Mouse (Mus musculus): ENCODE measurements at regions not wholly inside any gene's neighbourhood (a gene's known extent, or its start where the extent isn't known, plus 50 kb on each side); places are given as distances from the start of the nearest gene placed in this dataset.
"Not testable (repeated sequence)": the region's sequence is repeated elsewhere in the genome, so short reads cannot be mapped to it uniquely, and the experiment has no call there.

GRCm38 (mm10) chr4:10707016-10707657 lies 167.2 kb upstream of the 2610301B20Rik start:
- Histone ChIP-seq H3K27ac (ENCODE audit: insufficient read depth, low read depth, low read length) (no peak overlapping the region), H3K4me1 (ENCODE audit: control insufficient read depth, insufficient read depth, low read length) (no peaks in the 10 kb centered on the region), H3K4me3 (ENCODE audit: insufficient read depth, low read length) (no peak overlapping the region)
- TF ChIP-seq CTCF (IDR thresholded peaks at IDR 0.05; ENCODE audit: low read depth, low read length), result no peak
- TF ChIP-seq POLR2A (IDR thresholded peaks at IDR 0.05; ENCODE audit: borderline replicate concordance, low read depth, low read length), result no peak

DNA sequence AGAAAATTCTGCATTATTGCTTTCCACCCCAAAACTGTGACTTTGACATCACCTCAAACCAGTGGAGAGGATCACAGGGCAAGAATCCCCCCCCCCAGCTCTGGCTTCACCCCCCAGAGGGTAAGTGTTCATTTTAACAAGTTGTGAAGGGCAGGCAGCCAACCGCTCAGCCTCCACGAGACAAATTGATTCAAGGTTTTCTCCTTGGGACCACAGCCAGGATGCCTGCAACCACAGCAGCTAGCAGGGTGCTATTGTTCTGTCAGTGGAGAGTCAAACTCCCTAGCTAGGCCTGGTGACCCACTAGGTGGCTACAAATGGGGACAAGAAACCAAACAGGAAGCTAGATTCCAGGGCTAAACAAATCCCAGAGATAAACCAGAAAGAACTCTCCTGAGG lies 166.6 kb upstream of the 2610301B20Rik start:
- Histone ChIP-seq H3K4me1 (ENCODE audit: control insufficient read depth, insufficient read depth, low read length) (no peaks in the 10 kb centered on the region), H3K27ac (ENCODE audit: insufficient read depth, low read depth, low read length) (no peak overlapping the region), H3K4me3 (ENCODE audit: insufficient read depth, low read length) (no peak overlapping the region)
- TF ChIP-seq CTCF (IDR thresholded peaks at IDR 0.05; ENCODE audit: low read depth, low read length) (no peak), POLR2A (IDR thresholded peaks at IDR 0.05; ENCODE audit: borderline replicate concordance, low read depth, low read length) (no peak)

- H3K4me1 ChIP-seq (ENCODE audit: control insufficient read depth, insufficient read depth, low read length), result no peaks in the 10 kb centered on the region
- TF ChIP-seq CTCF (IDR thresholded peaks at IDR 0.05; ENCODE audit: low read depth, low read length) (no peak), POLR2A (IDR thresholded peaks at IDR 0.05; ENCODE audit: borderline replicate concordance, low read depth, low read length) (no peak)
- H3K4me3 ChIP-seq (ENCODE audit: insufficient read depth, low read length), result no peak overlapping the region
- H3K27ac ChIP-seq (ENCODE audit: insufficient read depth, low read depth, low read length), result no peak overlapping the region
Measured at GRCm38 (mm10) chr4:10711939-10712533, 162.3 kb upstream of the 2610301B20Rik start.

DNA sequence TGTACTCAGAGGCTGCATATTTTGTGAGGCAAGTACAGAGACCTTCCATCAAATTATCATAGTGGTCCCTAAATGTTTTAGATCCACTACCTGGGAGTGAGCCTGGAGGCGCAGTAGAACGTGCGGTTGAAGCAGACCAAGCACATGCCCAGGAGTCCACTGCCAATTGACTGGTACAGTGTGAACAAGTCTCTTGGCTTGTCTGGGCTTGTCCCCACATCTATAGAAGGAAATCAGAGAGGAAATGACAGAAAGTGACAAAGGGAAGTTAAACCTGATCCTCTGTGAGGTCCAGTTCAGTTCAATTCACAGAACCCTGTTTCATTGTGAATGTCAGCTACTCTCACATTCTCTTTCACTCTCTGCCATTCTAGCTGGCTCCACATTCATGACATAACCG lies 151.0 kb upstream of the 2610301B20Rik start:
- H3K4me3 ChIP-seq (ENCODE audit: insufficient read depth, low read length), result no peak overlapping the region
- peak overlapping the region; percentile 28; the same call in 1 of the 2 replicates for H3K27ac ChIP-seq (ENCODE audit: insufficient read depth, low read depth, low read length)
- TF ChIP-seq POLR2A (IDR thresholded peaks at IDR 0.05; ENCODE audit: borderline replicate concordance, low read depth, low read length) (no peak), CTCF (IDR thresholded peaks at IDR 0.05; ENCODE audit: low read depth, low read length) (no peak)
- peaks cover 5% of the 10 kb centered on the region; the same call in 1 of the 2 replicates for H3K4me1 ChIP-seq (ENCODE audit: control insufficient read depth, insufficient read depth, low read length)

- Histone ChIP-seq H3K27ac (ENCODE audit: insufficient read depth, low read depth, low read length) (no peak overlapping the region), H3K4me1 (ENCODE audit: control insufficient read depth, insufficient read depth, low read length) (peaks cover 5% of the 10 kb centered on the region; the same call in 1 of the 2 replicates), H3K4me3 (ENCODE audit: insufficient read depth, low read length) (no peak overlapping the region)
- no peak for TF ChIP-seq POLR2A (IDR thresholded peaks at IDR 0.05; ENCODE audit: borderline replicate concordance, low read depth, low read length)
- TF ChIP-seq CTCF (IDR thresholded peaks at IDR 0.05; ENCODE audit: low read depth, low read length), result no peak
Measured at GRCm38 (mm10) chr4:10727894-10728293, 146.4 kb upstream of the 2610301B20Rik start.

- Histone ChIP-seq H3K4me1 (ENCODE audit: control insufficient read depth, insufficient read depth, low read length) (no peaks in the 10 kb centered on the region), H3K4me3 (ENCODE audit: insufficient read depth, low read length) (no peak overlapping the region), H3K27ac (ENCODE audit: insufficient read depth, low read depth, low read length) (no peak overlapping the region)
- no peak for TF ChIP-seq POLR2A (IDR thresholded peaks at IDR 0.05; ENCODE audit: borderline replicate concordance, low read depth, low read length)
- TF ChIP-seq CTCF (IDR thresholded peaks at IDR 0.05; ENCODE audit: low read depth, low read length), result no peak
Measured at GRCm38 (mm10) chr4:10745207-10745606, 129.1 kb upstream of the 2610301B20Rik start.

DNA sequence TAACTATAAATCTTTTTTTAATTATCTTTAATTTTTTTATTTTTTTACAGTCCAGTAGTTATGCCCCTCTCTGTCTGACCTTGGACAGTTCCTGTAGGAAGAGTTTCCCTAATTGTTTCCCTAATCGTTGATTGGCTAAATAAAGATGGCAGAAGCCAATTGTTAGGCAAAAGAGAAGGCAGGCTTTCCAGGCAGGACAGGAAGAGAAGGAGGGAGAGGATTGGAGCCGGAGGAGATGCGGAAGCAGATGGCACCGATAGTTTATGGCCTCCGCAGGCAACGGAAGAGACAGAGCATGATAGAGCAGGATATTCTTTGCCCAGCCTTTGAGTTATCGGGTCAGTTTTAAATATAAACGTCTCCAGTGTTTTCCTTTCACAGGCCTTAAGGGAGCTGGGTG lies 125.5 kb upstream of the 2610301B20Rik start:
- no peaks in the 10 kb centered on the region for H3K4me1 ChIP-seq (ENCODE audit: control insufficient read depth, insufficient read depth, low read length)
- no peak overlapping the region for H3K4me3 ChIP-seq (ENCODE audit: insufficient read depth, low read length)
- TF ChIP-seq CTCF (IDR thresholded peaks at IDR 0.05; ENCODE audit: low read depth, low read length), result no peak
- no peak for TF ChIP-seq POLR2A (IDR thresholded peaks at IDR 0.05; ENCODE audit: borderline replicate concordance, low read depth, low read length)
- H3K27ac ChIP-seq (ENCODE audit: insufficient read depth, low read depth, low read length), result no peak overlapping the region

DNA sequence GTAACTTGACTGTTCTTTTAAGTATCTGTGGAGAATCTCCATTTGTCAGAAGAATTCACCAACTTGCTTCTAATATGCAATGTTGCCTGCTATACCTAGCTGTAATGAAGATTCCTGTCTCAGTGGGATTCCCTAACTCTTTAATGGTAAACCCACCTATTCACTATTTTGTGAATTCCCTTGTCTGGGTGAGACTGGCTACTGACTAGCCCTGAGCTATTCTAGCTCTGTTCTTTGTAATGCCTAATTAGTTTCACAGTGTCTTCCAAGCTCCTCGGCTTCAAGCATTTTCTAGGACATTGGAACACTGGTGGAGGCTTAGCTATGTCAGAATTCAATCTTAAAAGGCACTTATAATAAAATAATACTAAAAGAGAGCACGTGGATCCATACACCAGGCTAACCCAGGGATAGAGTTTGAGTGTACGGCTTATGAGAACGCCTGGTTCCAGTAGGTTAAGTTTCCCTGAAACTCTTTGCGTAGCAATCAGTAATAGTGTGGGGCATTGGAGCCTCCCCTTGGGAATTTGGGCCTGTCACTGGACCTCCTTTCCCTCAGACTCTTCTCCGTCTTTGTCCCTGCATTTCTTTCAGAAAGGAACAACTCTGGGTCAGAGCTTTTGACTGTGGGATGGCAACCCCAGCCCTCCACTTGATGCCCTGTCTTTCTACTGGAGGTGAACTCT lies 123.8 kb upstream of the 2610301B20Rik start:
- H3K27ac ChIP-seq (ENCODE audit: insufficient read depth, low read depth, low read length); H3K4me1 ChIP-seq (ENCODE audit: control insufficient read depth, insufficient read depth, low read length); H3K4me3 ChIP-seq (ENCODE audit: insufficient read depth, low read length): not testable (repeated sequence)

DNA sequence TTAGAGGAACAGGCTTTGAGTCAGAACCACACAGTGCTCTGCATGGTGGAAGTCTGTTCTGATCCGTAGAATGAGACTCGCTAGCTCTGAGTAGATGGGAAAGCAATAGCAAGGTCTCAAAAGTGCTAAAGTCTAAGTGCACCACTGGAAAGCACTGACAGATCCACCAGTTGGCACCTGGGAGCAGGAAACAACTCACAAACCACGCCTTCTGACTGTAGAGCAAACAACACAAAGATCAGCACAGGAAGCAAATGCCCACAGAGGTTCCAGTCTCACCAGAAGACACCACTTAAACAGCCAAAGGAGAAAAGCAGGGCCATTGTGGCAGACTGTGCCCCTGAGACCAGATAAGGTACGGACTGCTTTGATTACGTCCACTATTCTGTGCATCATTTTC lies 121.1 kb upstream of the 2610301B20Rik start:
- H3K4me1 ChIP-seq (ENCODE audit: control insufficient read depth, insufficient read depth, low read length), result no peaks in the 10 kb centered on the region
- no peak for TF ChIP-seq CTCF (IDR thresholded peaks at IDR 0.05; ENCODE audit: low read depth, low read length)
- TF ChIP-seq POLR2A (IDR thresholded peaks at IDR 0.05; ENCODE audit: borderline replicate concordance, low read depth, low read length), result no peak
- H3K4me3 ChIP-seq (ENCODE audit: insufficient read depth, low read length), result no peak overlapping the region
- no peak overlapping the region for H3K27ac ChIP-seq (ENCODE audit: insufficient read depth, low read depth, low read length)

DNA sequence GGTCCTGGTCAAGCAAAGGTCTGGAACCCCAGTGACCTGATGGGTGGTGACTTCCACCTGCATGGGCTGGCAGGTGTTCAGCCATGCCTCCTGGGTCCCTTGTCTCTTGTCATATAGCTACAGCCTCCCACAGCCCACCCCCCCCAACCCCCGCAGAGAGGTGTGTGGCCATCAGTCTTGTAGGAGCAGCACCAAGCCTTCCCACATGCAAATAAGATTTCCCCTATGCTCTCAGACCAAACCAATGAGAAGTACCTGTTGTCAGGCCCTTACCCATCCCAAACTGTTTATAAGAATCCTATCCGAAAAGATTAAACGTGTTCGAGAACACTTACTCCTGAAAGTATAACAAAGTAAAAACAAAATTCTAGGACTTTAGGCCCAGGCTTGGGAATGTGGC lies 114.8 kb upstream of the 2610301B20Rik start:
- Histone ChIP-seq H3K4me3 (ENCODE audit: insufficient read depth, low read length) (no peak overlapping the region), H3K27ac (ENCODE audit: insufficient read depth, low read depth, low read length) (no peak overlapping the region), H3K4me1 (ENCODE audit: control insufficient read depth, insufficient read depth, low read length) (no peaks in the 10 kb centered on the region)
- TF ChIP-seq POLR2A (IDR thresholded peaks at IDR 0.05; ENCODE audit: borderline replicate concordance, low read depth, low read length) (no peak), CTCF (IDR thresholded peaks at IDR 0.05; ENCODE audit: low read depth, low read length) (no peak)
